Mouse (Mus musculus) hindbrain, embryonic 13.5 days (tissue): ENCODE data around the gene Phactr3. TPM values are rescaled to one million over a fixed set of nuclear protein-coding genes. Genes with fewer than 3 reads are reported as not detected.

ENCODE experiments used
- ATAC-seq: fragments of 200-750 bp; cut with Nextera tagmentation; 2 replicates; pipeline ENCODE4 v1.8.0; 2017; ENCODE audit warnings: moderate TSS enrichment; ENCODE audit not compliant: low FRiP score
- H3K27ac ChIP-seq: fragments of 300-500 bp; sonication (generic); 2 replicates; pipeline ENCODE4 v1.5.1; 2015; ENCODE audit warnings: inconsistent platforms, mild to moderate bottlenecking, moderate library complexity
- H3K27me3 ChIP-seq: fragments of 300-500 bp; sonication (generic); 2 replicates; pipeline ENCODE4 v1.6.1; 2015; ENCODE audit warnings: mild to moderate bottlenecking, inconsistent platforms
- H3K36me3 ChIP-seq: fragments of 300-500 bp; sonication (generic); 2 replicates; pipeline ENCODE4 v1.6.1; 2015; ENCODE audit warnings: mild to moderate bottlenecking, inconsistent platforms
- H3K4me1 ChIP-seq: fragments of 300-500 bp; sonication (generic); replicated peaks from 2 replicates; pipeline ENCODE4 v1.6.1; 2015; ENCODE audit warnings: inconsistent platforms
- H3K4me2 ChIP-seq: fragments of 300-500 bp; sonication (generic); 2 replicates; pipeline ENCODE4 v1.6.1; 2015; ENCODE audit warnings: inconsistent platforms, mild to moderate bottlenecking, moderate library complexity
- H3K4me3 ChIP-seq: fragments of 300-500 bp; sonication (generic); 2 replicates; pipeline ENCODE4 v1.5.1; 2015; ENCODE audit warnings: mild to moderate bottlenecking, inconsistent platforms
- H3K9ac ChIP-seq: fragments of 300-500 bp; sonication (generic); 2 replicates; pipeline ENCODE4 v1.6.1; 2015; ENCODE audit warnings: mild to moderate bottlenecking, inconsistent platforms
- H3K9me3 ChIP-seq: fragments of 300-500 bp; sonication (generic); 2 replicates; pipeline ENCODE4 v1.6.1; 2016; ENCODE audit warnings: inconsistent platforms
- WGBS: fragments of 180-500 bp; shearing (Covaris S2); methylation state at CpG from one replicate; pipeline ENCODE4 v1.1.7; 2015; 5-methylcytosine and 5-hydroxymethylcytosine counted together
- polyA plus RNA-seq: library from polyadenylated mRNA; unstranded; fragments of >200 nt; fragmentation: Nextera tagmentation; extraction: Ambion mirVana; gene quantifications from 2 replicates; pipeline ENCODE4 v1.2.1, GENCODE M21; 2015

Phactr3 gene
- polyA plus RNA-seq, 1 experiment from 2014 or later = 42.1 TPM

DNA sequence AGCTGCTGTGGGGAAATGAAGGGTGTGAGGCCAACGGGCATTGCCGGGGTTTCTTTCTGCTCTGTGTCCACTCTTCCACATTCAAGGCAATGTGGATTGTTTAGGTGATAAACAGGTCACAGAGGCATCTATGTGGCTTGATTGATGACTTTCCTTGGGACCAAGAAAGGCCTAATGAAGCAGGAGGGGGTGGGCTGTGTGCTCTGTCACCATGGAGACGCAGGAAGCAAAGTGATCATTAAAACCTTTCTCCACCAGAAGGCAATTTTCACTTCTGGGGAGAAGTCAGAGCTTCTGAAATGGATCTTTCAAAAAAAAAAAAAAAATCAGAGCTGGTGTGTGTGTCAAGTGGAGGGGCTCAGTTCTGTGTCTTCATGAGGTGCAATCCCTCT lies 24.2 kb downstream of the Phactr3 start:
- ATAC-seq = peak; percentile 25
- Histone ChIP-seq H3K9me3 (no peaks in the 10 kb centered on the region), H3K27me3 (0 out of 2 replicates have a peak, but pooled peaks cover 2% of the 10 kb centered on the region), H3K4me2 (peak overlapping the region; percentile 86), H3K9ac (peak overlapping the region; percentile 97), H3K36me3 (peaks cover 18% of the 10 kb centered on the region; the same call in 1 of the 2 replicates), H3K4me1 (peaks cover 50% of the 10 kb centered on the region), H3K27ac (peak overlapping the region; percentile 95), H3K4me3 (peak overlapping the region; percentile 74)
- 19% methylated on average over 3 of the region's 3 CpGs for WGBS

DNA sequence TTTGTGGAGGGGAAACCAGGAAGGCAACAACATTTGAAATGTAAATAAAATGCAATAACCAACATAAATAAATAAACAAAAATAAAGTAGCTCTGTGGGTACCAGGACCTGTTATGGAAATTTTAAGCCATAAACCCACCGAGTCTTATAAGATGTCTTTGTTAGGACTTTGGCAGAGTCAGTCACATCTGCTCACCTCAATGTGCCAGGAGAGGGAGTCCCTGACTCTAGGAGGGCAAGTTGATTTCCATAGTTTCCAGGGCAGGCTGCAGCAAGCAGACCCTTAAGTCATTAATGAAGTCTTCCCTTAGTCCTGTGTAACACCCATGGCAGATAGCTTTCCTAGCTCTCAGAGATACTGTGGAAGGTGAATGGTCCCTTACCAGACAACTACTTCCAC lies 25.1 kb downstream of the Phactr3 start:
- peak overlapping the region; percentile 97 for H3K9ac ChIP-seq
- no peak for ATAC-seq
- no peaks in the 10 kb centered on the region for H3K9me3 ChIP-seq
- peaks cover 18% of the 10 kb centered on the region; the same call in 1 of the 2 replicates for H3K36me3 ChIP-seq
- peak overlapping the region; percentile 74 for H3K4me3 ChIP-seq
- no peaks in the 10 kb centered on the region for H3K27me3 ChIP-seq
- peaks cover 50% of the 10 kb centered on the region for H3K4me1 ChIP-seq
- 54% methylated on average over 1 of the region's 1 CpGs for WGBS
- peak overlapping the region; percentile 86 for H3K4me2 ChIP-seq
- H3K27ac ChIP-seq = no peak overlapping the region

DNA sequence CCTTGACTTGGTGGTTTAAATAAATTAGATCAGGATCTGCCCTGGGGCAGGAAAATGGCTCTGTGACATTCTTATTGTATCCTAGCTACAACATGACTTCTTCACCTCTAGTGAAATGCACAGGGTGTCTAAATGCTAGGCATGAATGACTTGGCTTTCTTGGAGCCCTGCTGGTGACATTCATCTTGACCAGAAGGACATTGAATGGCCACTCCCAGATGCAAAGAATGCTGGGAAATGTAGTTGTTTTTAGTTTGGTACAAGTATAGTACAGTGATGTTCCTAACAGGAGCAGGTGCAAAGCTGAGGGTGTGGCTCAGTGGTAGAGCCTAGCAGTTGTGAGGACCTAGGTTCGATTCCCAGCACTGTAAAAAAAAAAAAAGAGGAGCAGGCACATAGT lies 30.5 kb downstream of the Phactr3 start:
- H3K4me3 ChIP-seq = no peak overlapping the region
- WGBS = 83% methylated on average over 1 of the region's 1 CpGs
- no peak overlapping the region for H3K4me2 ChIP-seq
- no peak overlapping the region for H3K27ac ChIP-seq
- no peak overlapping the region for H3K9ac ChIP-seq
- peaks cover 18% of the 10 kb centered on the region; the same call in 1 of the 2 replicates for H3K36me3 ChIP-seq
- no peaks in the 10 kb centered on the region for H3K9me3 ChIP-seq
- peaks cover 53% of the 10 kb centered on the region for H3K4me1 ChIP-seq
- H3K27me3 ChIP-seq = no peaks in the 10 kb centered on the region
- ATAC-seq = no peak

DNA sequence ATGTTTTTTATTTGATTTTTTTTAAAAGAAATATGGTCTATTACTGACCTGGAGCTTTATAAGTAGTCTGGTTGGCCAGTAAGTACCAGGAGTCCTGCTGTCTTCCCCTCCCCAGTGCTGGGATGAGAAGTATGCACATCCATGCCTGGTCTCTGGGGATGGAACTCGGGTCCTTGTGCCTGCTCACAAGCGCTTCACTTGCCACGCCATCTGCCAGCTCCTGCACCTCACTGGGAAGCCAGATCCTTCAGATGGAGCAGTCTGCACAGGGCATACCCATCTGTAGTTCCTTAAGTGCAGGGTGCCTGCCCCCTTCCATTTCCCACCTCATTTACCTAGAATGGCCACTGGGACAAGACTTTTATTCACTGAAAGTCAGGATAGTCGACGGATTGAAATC lies 31.9 kb downstream of the Phactr3 start:
- no peaks in the 10 kb centered on the region for H3K27me3 ChIP-seq
- peaks cover 53% of the 10 kb centered on the region for H3K4me1 ChIP-seq
- no peak overlapping the region for H3K9ac ChIP-seq
- H3K4me3 ChIP-seq = no peak overlapping the region
- WGBS = 52% methylated on average over 5 of the region's 5 CpGs
- H3K9me3 ChIP-seq = no peaks in the 10 kb centered on the region
- ATAC-seq = no peak
- no peak overlapping the region for H3K4me2 ChIP-seq
- H3K27ac ChIP-seq = no peak overlapping the region
- H3K36me3 ChIP-seq = peaks cover 15% of the 10 kb centered on the region; the same call in 1 of the 2 replicates

DNA sequence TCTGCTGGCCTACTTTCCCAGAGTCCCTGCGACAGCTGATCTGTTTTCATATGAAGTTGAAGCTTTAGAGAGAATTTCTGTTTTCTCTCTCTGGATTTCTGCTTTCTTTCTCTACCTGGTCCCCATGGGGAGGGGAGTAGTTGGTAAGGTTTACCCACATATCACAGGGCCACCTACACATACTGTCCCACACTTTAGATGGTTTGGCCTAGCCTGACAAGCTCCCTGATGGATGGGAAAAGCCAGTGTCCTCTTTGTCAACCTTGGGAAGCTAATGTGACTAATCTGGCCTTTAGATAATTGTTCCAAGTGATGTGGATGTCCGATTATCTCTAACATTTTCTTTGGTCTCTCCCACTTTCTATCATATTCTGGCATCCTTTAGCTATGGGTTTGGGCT lies 34.8 kb downstream of the Phactr3 start:
- Histone ChIP-seq H3K4me3 (no peak overlapping the region), H3K27me3 (no peaks in the 10 kb centered on the region), H3K36me3 (no peaks in the 10 kb centered on the region), H3K4me2 (no peak overlapping the region), H3K27ac (peak overlapping the region; percentile 85), H3K4me1 (peaks cover 44% of the 10 kb centered on the region), H3K9ac (peak overlapping the region; percentile 39; the same call in 1 of the 2 replicates), H3K9me3 (no peaks in the 10 kb centered on the region)
- ATAC-seq = no peak
- 90% methylated on average over 2 of the region's 2 CpGs for WGBS

DNA sequence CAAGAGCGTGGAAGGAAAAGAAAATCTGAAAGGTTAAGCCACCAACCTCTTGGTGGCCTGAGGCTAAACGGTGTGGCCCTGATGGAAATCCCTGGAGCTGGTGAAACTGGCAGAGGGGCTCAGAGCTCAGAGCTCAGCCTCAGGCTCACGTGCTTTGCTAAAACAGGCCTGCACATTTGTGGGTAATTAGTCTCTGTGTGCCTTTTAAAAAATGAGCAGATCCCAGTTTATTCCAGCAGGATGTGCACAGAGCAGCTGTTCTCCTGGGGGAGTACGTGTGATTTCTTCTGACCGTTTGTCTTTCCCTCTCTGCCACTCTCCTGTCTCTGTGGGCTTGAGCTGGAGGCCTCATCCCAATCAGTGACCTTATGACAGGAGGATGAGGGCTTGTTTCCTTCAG lies 35.4 kb downstream of the Phactr3 start:
- Histone ChIP-seq H3K9ac (peak overlapping the region; percentile 58), H3K27ac (peak overlapping the region; percentile 85)
- 39% methylated on average over 5 of the region's 5 CpGs for WGBS

DNA sequence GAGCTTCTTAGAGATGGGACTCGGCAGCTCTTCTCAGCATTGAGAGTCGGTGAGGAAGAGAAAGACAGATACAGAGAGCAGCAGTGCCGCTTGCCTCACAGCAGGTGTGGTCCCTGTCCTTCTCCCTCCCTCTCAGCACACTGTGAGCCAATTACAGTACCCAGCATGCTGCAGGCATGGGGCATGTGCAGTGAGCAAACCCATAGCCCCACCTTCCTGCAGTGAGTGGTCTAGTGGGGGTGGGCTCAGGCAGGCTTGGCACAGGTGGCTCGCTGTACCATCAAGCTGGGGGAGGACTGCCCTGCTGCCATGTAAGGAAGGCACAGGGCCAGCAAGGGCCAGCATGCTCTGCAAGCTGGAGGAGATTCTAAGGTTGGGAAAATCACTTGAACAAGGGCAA lies 35.8 kb downstream of the Phactr3 start:
- WGBS = 34% methylated on average over 4 of the region's 4 CpGs
- ATAC-seq = peak; percentile 82

More for the DNA sequence above, 35.4 kb downstream of the Phactr3 start:
- Histone ChIP-seq H3K4me2 (0 out of 2 replicates have a peak overlapping the region, but pooled peaks have one; percentile 15), H3K4me1 (peaks cover 47% of the 10 kb centered on the region), H3K4me3 (no peak overlapping the region), H3K9me3 (no peaks in the 10 kb centered on the region), H3K27me3 (no peaks in the 10 kb centered on the region), H3K36me3 (no peaks in the 10 kb centered on the region)
- ATAC-seq = 0 out of 2 replicates have a peak, but pooled peaks have one; percentile 24

DNA sequence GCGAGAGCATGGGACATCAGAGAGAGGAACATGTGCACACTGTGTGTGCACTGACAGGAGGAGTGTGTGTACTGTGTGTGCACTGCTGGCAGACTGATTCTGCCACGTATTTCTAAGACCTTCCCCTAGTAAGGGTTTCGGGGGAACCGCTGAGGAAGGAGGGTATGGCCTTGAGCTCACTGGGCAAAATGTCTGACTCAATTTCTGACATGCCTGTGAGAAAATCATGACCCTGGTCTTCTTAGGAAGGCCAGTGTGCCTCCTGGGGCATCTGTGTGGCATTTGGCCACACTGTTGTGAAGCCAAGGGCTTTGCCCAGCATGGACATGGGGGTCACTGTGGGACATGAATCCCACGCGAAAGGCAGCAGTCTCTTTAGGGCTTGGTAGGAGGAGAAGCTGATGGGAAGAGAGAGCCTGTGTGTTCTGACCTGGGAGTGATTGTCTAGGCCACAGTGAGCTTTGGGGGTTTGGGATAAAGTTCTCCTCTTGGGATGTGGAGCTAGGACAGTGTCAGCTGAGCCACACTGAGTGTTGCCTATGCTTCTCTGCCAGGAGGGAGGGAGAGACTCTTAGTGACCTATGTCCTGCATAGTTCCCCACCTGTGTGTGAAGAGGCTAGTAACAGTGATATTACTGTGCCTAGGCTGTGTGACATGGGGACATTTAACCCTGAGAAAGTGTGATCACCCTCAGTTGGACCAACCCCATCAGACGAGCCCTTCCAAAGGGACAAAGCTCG lies 36.6 kb downstream of the Phactr3 start:
- no peak for ATAC-seq
- H3K4me2 ChIP-seq = no peak overlapping the region
- H3K9me3 ChIP-seq = no peaks in the 10 kb centered on the region
- no peak overlapping the region for H3K9ac ChIP-seq
- H3K4me3 ChIP-seq = no peak overlapping the region
- H3K27ac ChIP-seq = peak overlapping the region; percentile 85
- no peaks in the 10 kb centered on the region for H3K27me3 ChIP-seq
- WGBS = 88% methylated on average over 8 of the region's 8 CpGs
- no peaks in the 10 kb centered on the region for H3K36me3 ChIP-seq
- peaks cover 47% of the 10 kb centered on the region for H3K4me1 ChIP-seq

More for the DNA sequence above, 35.8 kb downstream of the Phactr3 start:
- H3K4me2 ChIP-seq = 0 out of 2 replicates have a peak overlapping the region, but pooled peaks have one; percentile 15
- H3K36me3 ChIP-seq = no peaks in the 10 kb centered on the region
- peak overlapping the region; percentile 58 for H3K9ac ChIP-seq
- H3K27ac ChIP-seq = peak overlapping the region; percentile 85
- H3K4me1 ChIP-seq = peaks cover 47% of the 10 kb centered on the region
- H3K4me3 ChIP-seq = no peak overlapping the region
- no peaks in the 10 kb centered on the region for H3K9me3 ChIP-seq
- H3K27me3 ChIP-seq = no peaks in the 10 kb centered on the region

DNA sequence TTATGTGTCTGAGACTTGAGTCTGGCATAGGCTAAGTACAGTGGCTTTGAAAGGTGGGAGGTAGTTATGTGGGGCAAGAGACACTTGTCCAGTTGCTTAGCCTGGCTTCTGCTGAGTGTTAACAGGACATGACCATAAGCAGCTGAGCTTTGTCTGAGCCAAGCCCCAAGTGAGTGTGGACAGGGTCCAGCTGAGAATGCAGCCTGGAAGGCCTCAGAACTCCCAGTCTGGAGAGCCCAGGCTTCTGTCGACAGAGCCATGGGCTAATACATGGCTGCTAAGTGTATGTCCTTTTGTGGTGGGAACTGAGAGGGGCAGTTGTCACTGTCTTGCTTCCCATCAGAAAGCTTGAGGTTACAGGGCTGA lies 37.1 kb downstream of the Phactr3 start:
- H3K36me3 ChIP-seq = no peaks in the 10 kb centered on the region
- H3K4me3 ChIP-seq = no peak overlapping the region
- no peaks in the 10 kb centered on the region for H3K27me3 ChIP-seq
- no peak overlapping the region for H3K4me2 ChIP-seq
- no peak overlapping the region for H3K27ac ChIP-seq
- peaks cover 41% of the 10 kb centered on the region for H3K4me1 ChIP-seq
- no peak for ATAC-seq
- no peaks in the 10 kb centered on the region for H3K9me3 ChIP-seq
- 78% methylated on average over 1 of the region's 1 CpGs for whole genome bisulfite sequencing
- no peak overlapping the region for H3K9ac ChIP-seq

DNA sequence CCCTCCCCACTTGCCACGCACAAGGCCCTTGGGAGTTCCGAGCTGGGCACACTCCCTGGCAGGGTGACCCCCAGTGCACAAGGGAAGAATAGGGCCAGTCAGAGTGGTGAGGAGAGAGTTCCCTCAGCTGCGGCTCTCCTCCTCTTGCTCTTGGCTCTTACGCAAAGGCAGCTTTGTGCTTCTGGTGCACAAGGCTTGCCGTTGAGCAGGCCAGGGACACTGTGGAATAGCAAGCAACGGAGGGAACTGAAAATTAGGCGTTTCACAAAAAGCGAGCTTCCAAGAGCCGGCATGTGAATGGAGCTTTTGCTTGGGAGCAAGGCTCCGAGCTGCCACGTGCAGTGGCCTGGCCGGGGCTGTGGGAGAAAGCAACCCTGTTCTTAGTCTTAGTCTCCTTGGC lies 40.2 kb downstream of the Phactr3 start:
- H3K27ac ChIP-seq = peak overlapping the region; percentile 48; the same call in 1 of the 2 replicates
- no peak overlapping the region for H3K4me2 ChIP-seq
- 81% methylated on average over 12 of the region's 12 CpGs for whole genome bisulfite sequencing
- peaks cover 31% of the 10 kb centered on the region for H3K4me1 ChIP-seq
- no peak overlapping the region; the same call in 1 of the 2 replicates for H3K9ac ChIP-seq
- H3K4me3 ChIP-seq = no peak overlapping the region
- no peaks in the 10 kb centered on the region for H3K36me3 ChIP-seq
- H3K27me3 ChIP-seq = no peaks in the 10 kb centered on the region
- no peaks in the 10 kb centered on the region for H3K9me3 ChIP-seq
- ATAC-seq = no peak

DNA sequence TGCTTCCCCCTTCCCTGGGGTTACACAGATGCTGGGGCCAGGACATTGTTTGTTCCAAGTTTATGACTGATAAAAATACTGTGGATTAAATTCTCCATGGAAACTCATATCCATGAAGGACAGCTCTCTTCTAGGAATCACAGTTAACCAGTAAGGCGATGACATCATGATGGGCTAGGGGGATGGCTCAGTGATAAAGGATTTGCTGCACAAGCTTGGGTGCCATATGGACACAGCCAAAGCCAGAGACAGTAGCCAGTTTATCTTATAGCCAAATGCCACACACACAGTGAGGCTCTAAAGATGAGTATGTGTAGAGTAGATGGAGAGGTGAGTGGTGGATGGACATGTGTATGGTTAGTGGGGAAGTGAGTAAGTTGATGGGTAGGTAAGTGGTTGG lies 45.2 kb downstream of the Phactr3 start:
- Histone ChIP-seq H3K4me3 (no peak overlapping the region), H3K9ac (no peak overlapping the region), H3K4me2 (no peak overlapping the region), H3K4me1 (peaks cover 6% of the 10 kb centered on the region), H3K27ac (no peak overlapping the region), H3K9me3 (no peaks in the 10 kb centered on the region), H3K27me3 (no peaks in the 10 kb centered on the region), H3K36me3 (no peaks in the 10 kb centered on the region)
- 95% methylated on average over 1 of the region's 1 CpGs for WGBS
- ATAC-seq = no peak

DNA sequence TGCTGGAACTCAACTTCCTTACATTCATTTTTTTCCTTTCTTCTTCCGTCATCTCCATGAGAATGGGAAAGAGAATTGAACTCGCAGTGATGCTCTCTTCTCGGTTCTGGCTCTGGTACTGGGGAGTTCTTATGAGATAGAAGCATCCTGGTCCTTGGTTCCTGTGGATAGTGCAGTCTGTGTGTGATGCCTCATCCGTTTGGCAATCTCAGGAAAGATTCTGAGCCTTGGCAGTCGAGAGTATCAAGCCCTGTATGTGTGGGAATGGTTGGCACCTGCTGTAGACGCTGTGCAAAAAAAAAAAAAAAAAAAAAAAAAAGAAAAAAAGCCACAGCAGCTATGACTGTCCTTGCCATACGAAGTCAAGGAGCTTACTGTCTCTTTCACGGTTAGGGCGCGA lies 47.2 kb downstream of the Phactr3 start:
- Histone ChIP-seq H3K4me1 (peaks cover 16% of the 10 kb centered on the region), H3K4me3 (no peak overlapping the region), H3K27me3 (no peaks in the 10 kb centered on the region), H3K36me3 (no peaks in the 10 kb centered on the region), H3K27ac (no peak overlapping the region), H3K9ac (no peak overlapping the region), H3K9me3 (no peaks in the 10 kb centered on the region), H3K4me2 (no peak overlapping the region)
- WGBS = 80% methylated on average over 10 of the region's 10 CpGs
- ATAC-seq = no peak

DNA sequence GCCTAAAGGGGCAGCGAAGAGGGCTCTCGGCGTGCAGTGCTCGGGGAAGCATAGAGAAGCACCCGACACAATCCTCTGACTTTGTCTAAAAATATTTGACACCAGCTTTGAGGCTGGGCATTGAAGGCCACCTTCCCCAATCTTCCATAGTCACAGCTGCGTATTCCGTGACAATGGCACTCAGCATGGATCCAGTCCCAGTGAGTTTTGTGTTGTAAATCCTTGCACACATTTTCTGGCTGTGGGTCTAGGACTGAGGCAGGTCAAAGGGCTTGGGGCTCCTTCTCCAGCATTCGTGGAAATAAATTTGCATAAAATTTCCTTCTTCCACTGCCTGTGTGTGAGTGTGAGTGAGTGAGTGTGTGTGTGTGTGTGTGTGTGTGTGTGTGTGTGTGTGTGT lies 51.2 kb downstream of the Phactr3 start:
- 28% methylated on average over 8 of the region's 8 CpGs for WGBS
- H3K27ac ChIP-seq = no peak overlapping the region
- ATAC-seq = no peak

More for the DNA sequence above, 51.2 kb downstream of the Phactr3 start:
- Histone ChIP-seq H3K9ac (no peak overlapping the region), H3K4me1 (peaks cover 24% of the 10 kb centered on the region), H3K9me3 (no peaks in the 10 kb centered on the region), H3K4me2 (no peak overlapping the region), H3K36me3 (no peaks in the 10 kb centered on the region), H3K4me3 (no peak overlapping the region), H3K27me3 (no peaks in the 10 kb centered on the region)
